Mouse (Mus musculus): ENCODE data around the gene Gm5269.

The Gm5269 gene

GRCm38 (mm10) chr1:45890173-45890572 lies at the start of gene Gm5269:
Gene Gm5269 (minus strand): TSS chr1:45890273.
- in situ Hi-C loops (cut with MboI; ENCODE audit: low sequenced_read_pairs): no loop called here

GRCm38 (mm10) chr1:45931127-45931526 lies 41.1 kb upstream of the Gm5269 start:
- in situ Hi-C loops (cut with MboI; ENCODE audit: low sequenced_read_pairs): no loop called here

- in situ Hi-C loops (cut with MboI; ENCODE audit: low sequenced_read_pairs): no loop called here
These were observed 36.8 kb upstream of the Gm5269 start for GRCm38 (mm10) chr1:45926911-45927310.

GRCm38 (mm10) chr1:45926393-45926763 lies 36.3 kb upstream of the Gm5269 start, which contains the start of gene Slc40a1:
Gene Slc40a1 (minus strand): TSS chr1:45926523.
- in situ Hi-C loops (cut with MboI; ENCODE audit: low sequenced_read_pairs): no loop called here

GRCm38 (mm10) chr1:45925500-45926392 lies 35.7 kb upstream of the Gm5269 start:
- in situ Hi-C loops (cut with MboI; ENCODE audit: low sequenced_read_pairs): no loop called here

GRCm38 (mm10) chr1:45925131-45925499 lies 35.0 kb upstream of the Gm5269 start:
- in situ Hi-C loops (cut with MboI; ENCODE audit: low sequenced_read_pairs): no loop called here

- in situ Hi-C loops (cut with MboI; ENCODE audit: low sequenced_read_pairs): no loop called here
These were observed 34.4 kb upstream of the Gm5269 start for GRCm38 (mm10) chr1:45924516-45924915.

- in situ Hi-C loops (cut with MboI; ENCODE audit: low sequenced_read_pairs): no loop called here
These were observed 33.2 kb upstream of the Gm5269 start for GRCm38 (mm10) chr1:45923306-45923705.

- in situ Hi-C loops (cut with MboI; ENCODE audit: low sequenced_read_pairs): no loop called here
These were observed 30.6 kb upstream of the Gm5269 start for GRCm38 (mm10) chr1:45920703-45921102.

GRCm38 (mm10) chr1:45919752-45920151 lies 29.7 kb upstream of the Gm5269 start:
- in situ Hi-C loops (cut with MboI; ENCODE audit: low sequenced_read_pairs): no loop called here

GRCm38 (mm10) chr1:45917136-45917803 lies 27.2 kb upstream of the Gm5269 start:
- in situ Hi-C loops (cut with MboI; ENCODE audit: low sequenced_read_pairs): no loop called here

GRCm38 (mm10) chr1:45916174-45916573 lies 26.1 kb upstream of the Gm5269 start:
- in situ Hi-C loops (cut with MboI; ENCODE audit: low sequenced_read_pairs): no loop called here

- in situ Hi-C loops (cut with MboI; ENCODE audit: low sequenced_read_pairs): no loop called here
These were observed 24.2 kb upstream of the Gm5269 start for GRCm38 (mm10) chr1:45914236-45914635.

GRCm38 (mm10) chr1:45905107-45905821 lies 15.2 kb upstream of the Gm5269 start:
- in situ Hi-C loops (cut with MboI; ENCODE audit: low sequenced_read_pairs): no loop called here

GRCm38 (mm10) chr1:45904161-45904560 lies 14.1 kb upstream of the Gm5269 start:
- in situ Hi-C loops (cut with MboI; ENCODE audit: low sequenced_read_pairs): no loop called here

GRCm38 (mm10) chr1:45898044-45898443 lies 8.0 kb upstream of the Gm5269 start:
- in situ Hi-C loops (cut with MboI; ENCODE audit: low sequenced_read_pairs): no loop called here

GRCm38 (mm10) chr1:45894168-45894912 lies 4.3 kb upstream of the Gm5269 start:
- in situ Hi-C loops (cut with MboI; ENCODE audit: low sequenced_read_pairs): no loop called here

- in situ Hi-C loops (cut with MboI; ENCODE audit: low sequenced_read_pairs): no loop called here
These were observed 1.9 kb upstream of the Gm5269 start for GRCm38 (mm10) chr1:45891986-45892385.

GRCm38 (mm10) chr1:45886800-45887199 lies 3.3 kb downstream of the Gm5269 start:
- in situ Hi-C loops (cut with MboI; ENCODE audit: low sequenced_read_pairs): no loop called here

- in situ Hi-C loops (cut with MboI; ENCODE audit: low sequenced_read_pairs): no loop called here
These were observed 6.7 kb downstream of the Gm5269 start for GRCm38 (mm10) chr1:45883378-45883777.

GRCm38 (mm10) chr1:45882076-45882475 lies 8.0 kb downstream of the Gm5269 start:
- in situ Hi-C loops (cut with MboI; ENCODE audit: low sequenced_read_pairs): no loop called here

All from CH12F3 (cell line).